Mouse (Mus musculus): ENCODE data around the gene Phf5a.

- TF ChIP-seq CTCF (conservative IDR thresholded peaks at IDR 0.05; ENCODE audit: low read length), result no peak
- TF ChIP-seq NANOG (IDR thresholded peaks at IDR 0.05; ENCODE audit: borderline replicate concordance, low read length), result no peak
Measured at GRCm38 (mm10) chr15:81822631-81823030, 49.1 kb downstream of the Phf5a start.
